Mouse (Mus musculus) limb, embryonic 12.5 days (tissue): ENCODE results near the gene Kif12. TPM values are rescaled to one million over a fixed set of nuclear protein-coding genes. Genes with fewer than 3 reads are reported as not detected.

Source experiments
- polyA plus RNA-seq: library from polyadenylated mRNA; unstranded; fragments of >200 nt; fragmentation: Nextera tagmentation; extraction: Ambion mirVana; gene quantifications from 2 replicates; pipeline ENCODE4 v1.2.1, GENCODE M21; 2016

Kif12 gene
- polyA plus RNA-seq, 1 experiment from 2014 or later = 0.14 TPM

Other genes starting within 250 kb of the Kif12 start
- 46.1 and 47.5 TPM in 2 replicates for gene Zfp618, start 206.6 kb downstream of the Kif12 start, polyA plus RNA-seq
- 0.50 and 0.59 TPM in 2 replicates for gene Ambp, start 17.3 kb downstream of the Kif12 start, polyA plus RNA-seq
- 20.5 and 22.6 TPM in 2 replicates for gene Col27a1, start 41.9 kb upstream of the Kif12 start, polyA plus RNA-seq
- not detected in 2 replicates for gene Orm1, start 172.4 kb upstream of the Kif12 start, polyA plus RNA-seq
- not detected in 2 replicates for gene Orm3, start 184.0 kb upstream of the Kif12 start, polyA plus RNA-seq
- gene Orm2, start 190.3 kb upstream of the Kif12 start, polyA plus RNA-seq = not detected in 2 replicates
- gene Akna, start 231.2 kb upstream of the Kif12 start, polyA plus RNA-seq = 10.0 and 11.3 TPM in 2 replicates